Mouse (Mus musculus) testis, postnatal 10 days (tissue): ENCODE data around the gene Cpox.

Source experiments
- DNase-seq: peaks from one replicate; pipeline ENCODE4 v3.0.0; 2021; ENCODE audit warnings: low spot score

Cpox gene

DNA sequence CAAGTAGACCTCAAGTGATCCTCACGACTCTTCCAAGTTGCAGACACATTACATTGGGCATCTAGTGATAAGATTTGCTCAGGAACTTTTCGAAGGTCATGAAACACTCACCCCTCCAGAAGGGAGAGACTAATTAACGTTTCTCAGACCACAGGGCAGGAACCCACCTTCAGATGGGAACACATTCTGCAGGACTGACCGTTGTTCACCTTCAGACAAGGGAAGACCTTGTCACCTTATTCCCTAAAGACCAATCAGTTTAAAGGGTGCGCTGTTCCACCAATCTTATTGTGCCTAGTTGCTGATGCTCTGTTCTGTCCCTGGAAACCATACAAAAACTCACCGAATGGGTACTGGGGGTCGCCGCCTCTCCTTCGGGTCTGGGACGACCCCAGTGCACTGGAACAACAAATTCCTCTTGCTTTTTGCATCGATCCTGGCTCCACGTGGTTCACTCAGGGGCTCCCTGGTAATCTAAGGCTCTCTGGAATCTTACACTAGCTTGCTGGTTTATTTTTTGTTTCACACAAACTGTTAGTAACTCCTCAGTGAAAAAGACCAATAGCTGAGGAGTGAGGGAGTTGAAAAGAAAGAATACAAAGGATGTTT, 30.8 kb downstream of the Cpox start:
- DNase-seq = no peak

DNA sequence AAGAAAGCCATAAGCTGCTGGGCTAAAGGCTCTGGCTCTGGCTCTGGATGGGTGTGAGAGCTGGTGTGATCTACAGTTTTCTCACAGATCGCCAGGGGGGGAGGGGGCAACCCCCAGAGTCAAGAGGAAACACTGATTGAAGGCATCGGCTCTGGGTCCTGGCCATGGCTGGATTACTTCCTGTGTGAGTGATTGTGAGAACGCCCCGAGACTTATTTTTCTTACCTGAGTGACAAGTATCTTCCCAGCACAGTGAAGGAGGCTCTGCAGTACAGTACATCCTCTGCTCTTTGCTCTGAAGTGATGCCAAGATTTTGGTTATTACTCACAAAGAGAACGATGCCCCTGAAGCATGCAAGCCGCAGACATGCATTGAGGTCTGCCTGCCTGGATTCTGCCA, 31.7 kb downstream of the Cpox start:
- DNase-seq = no peak

DNA sequence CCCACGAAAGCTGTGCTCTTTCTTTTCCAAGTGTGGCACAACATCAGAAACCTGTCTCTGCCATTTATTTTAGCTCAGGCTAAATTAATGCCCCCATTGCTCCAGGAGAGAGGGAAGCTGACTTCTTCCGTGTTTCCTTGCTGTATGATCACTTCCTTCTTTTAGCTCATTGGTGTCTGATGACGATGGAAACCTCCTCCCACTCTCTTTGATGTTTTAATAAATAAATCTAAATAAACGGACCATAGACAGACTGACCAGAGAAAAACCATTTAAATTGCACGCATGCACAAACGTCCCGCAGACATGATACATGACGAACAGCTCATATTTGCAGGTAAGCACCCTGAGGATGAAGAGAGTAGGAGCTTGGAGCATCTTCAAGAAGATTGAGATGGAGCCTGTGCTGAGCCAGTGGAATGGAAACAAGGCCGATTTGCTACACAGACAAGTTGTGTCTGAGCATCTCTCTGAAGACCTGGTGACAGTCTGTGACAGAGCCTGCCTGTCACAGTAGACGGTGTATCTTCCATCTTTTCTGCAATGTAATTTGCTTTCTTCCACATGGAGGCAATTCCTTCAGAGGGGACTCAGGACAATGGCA, 32.3 kb downstream of the Cpox start:
- DNase-seq = no peak

DNA sequence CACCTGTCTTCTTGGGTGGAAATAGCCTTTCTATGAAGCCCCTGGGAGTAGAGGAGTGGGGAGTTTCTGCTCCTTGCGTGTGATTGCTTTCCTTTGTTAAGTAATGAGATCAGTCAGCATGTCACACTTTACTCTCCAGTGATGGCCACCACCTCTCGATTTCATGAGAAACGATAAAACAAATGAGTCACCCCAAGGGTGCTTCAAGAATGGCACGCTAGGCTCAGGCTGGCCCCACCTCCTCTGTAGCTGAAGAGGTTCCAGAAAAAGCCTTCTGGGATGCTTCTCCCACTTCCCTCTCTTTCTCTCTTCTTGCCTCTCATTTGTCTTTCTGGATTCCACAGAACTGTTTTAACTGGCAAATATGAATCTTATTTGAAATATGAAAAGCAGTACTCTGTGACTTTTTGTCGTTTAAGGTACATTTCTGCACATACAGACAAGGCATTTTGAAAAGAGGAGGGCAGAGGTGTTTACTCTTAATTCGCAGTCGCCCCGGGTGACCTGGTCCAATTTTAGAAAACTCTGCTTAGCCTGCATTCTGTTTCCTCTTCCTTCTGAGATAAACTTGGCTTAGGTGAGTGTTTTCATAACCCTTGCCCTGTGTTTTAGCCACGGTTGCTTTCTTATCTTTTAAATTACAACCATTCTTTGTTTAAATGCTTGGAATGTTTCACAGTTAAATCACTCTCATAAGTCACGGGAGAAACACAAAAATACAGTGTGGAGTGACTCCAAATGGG, 33.5 kb downstream of the Cpox start:
- DNase-seq = no peak

DNA sequence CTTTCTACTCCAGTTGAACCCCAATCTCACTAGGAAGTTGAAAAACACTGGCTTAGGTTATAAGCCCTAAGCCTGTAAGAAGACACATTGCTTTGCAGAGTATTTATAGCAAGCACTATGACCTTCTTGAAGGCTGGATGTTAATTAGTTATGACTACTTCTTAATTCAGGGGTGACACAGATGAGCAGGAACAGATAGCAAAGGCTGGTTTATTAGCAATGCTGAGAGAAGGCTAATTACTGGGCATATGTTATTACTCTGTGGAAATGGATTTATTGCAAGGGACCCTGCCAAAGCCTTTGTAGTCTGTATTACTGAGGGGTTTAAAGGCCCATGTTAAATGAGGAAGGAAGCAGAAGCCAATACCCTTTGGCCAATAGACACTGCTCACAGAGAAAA, 34.9 kb downstream of the Cpox start:
- DNase-seq = no peak

DNA sequence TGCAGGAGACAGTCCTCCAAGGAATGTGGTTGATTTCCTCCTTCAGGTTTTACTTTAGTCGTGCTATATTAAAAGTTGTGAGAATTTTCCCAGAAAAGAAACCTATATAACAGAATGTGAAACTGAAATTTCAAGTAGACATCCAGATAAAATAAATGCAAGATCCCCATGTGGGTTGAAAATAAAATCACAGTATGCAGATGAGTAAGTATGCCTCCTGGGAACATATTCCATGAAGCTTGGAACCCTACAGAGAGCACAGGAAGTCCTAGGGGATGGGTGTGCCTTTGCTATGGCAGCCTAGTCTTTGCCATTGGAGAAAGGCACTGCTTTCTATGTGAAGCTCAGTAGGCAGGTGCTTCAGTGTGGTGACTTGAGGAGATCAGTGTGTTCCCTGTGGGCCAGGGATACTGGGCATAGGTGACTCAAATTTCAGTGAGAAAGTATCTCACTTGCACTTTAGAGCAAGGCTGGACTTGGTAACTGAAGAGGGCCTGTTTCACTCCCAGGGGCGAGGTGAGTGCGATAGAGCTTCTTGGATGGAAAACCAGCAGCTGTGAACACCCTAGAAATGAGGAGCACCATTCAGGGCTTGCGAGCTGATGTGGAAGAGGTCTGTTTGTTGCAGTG, 37.3 kb downstream of the Cpox start:
- DNase-seq = no peak

DNA sequence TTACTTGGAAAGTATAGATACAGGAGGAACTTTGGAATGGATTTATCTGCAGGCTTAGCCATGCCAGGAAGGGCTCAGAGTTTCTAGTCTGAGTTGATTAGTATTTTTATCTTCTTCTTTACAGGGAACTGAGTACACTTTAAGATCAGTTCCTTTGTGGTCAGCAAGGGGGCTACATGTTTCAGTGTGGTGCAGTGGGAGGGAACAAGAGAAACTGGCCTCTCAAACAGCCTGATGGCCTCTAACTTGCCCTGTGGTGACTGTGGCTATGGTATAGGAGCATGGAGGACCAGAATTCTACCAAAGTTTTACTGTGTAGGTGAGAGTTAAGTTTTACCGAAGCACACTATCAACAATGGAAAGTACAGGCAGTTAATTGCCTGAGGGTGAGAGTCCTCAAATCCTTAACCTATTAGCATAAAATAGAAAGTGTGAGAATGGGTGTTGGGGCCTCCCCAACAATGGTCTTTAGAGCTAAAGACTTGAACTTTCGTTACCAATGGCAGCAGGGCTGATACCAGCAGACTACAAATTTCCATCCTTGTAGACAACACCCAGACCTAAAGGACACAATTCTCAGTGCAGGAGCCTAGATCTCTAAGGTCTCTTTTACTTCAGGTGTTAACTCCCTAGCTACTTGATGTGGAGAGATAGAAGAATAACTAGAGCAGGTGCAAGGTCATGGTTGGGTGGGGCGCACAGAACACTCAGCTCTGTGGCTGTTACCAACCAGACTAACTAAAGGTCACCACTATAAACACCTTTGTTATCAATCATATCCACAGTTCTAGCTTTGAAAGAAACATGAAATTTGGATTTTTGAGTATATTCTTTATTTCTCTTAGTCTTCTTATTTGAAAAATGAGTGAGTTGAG, 38.7 kb downstream of the Cpox start:
- no peak for DNase-seq

DNA sequence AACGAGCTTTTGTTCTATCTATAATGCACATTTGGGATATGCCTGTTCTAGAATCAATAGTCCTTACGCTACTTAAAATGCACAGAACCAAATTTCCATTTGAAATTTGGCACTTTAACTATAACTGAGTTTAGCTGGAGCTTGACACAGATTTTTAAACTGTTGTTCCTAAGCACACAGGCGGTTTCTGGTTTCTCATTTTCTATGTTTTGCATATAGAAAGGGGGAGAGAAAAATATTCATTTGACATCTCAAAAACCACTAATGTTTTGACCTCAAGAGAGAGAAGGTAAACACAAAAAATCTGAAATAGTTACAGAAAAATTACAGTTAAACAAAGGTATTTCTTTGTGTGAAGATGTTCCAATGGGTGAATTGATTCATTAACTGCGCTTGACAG, 39.4 kb downstream of the Cpox start:
- no peak for DNase-seq

DNA sequence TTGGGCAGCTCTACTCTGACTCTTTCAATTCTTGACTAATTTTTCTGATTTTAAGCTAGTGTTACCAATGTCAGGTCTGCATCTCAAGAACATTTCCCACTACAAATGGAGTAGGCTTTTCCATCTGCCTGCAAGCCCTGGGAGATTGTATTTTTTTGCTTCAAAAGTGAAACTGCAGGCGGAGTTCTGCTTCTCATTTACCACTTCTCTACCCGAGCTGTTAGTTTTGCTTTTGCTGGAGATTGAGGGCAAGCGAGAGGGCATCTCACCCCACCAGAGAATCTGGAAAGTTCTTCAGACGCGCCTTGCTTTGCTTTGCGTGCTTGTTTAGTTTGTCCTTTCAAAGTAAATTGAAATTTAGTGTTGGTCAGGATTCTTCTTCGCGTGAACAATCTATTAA, 42.1 kb downstream of the Cpox start:
- DNase-seq = no peak

DNA sequence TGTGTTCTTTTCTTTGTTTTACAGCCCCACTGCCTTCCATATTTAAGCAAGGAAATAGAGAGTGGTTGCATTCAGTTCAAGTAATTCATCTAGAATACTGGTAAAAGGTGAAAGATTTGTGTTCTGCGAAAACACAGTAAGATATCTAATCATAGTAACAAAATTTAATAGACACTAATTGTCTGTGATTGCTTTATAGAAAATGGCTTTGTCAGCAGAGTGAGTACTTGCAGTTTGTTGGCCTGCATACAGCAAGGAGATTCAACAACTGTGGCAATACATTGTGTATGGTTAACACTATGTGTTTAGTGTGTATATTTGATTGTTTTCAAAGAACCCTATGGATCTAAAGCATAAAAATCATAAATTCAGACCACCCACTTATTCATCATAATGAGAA, 43.0 kb downstream of the Cpox start:
- no peak for DNase-seq

DNA sequence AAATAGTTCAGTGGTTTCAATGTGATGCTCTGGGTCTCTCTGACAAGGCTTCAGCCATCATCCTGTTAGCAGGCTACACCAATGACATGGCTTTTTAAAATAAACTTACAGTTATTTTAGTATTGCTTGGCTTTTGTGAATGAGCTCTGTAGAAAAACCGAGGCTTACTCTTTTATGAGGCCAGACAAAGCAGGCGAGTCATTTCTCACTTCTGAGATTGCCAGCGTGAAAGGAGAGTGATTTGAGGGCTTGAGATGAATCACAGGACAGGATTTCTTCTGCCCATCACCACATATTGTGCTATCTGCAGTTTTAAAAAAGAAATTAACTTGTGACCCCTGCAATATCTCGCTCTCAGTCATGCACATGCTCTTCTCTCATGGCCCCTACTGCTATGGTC, 44.9 kb downstream of the Cpox start:
- DNase-seq = no peak

DNA sequence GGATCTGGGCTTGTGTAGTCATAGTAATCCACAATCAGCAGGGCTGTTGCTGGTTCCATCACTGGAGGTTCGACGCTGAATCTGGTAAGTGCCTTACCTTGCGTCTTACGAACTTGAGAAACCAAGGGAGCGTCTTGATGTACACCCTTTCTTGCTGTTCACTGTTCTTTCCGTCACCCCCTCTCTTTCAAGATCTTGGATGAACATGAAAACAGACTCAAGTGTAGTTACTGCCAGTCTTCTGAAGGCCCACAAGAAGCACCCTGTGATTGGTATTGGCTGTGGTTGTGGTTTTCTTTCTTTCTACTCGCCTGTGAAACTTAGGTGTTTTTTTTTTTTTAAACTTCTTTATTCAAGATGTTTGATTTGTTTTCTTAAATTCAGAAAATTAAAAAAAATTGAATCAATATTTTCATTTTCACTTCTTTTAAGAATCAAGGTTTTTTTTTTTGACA, 48.6 kb downstream of the Cpox start, which contains the start of gene Gpr15:
TSS of gene Gpr15 (minus strand) at position 405 of the 455 bp plus-strand sequence.
- no peak for DNase-seq

DNA sequence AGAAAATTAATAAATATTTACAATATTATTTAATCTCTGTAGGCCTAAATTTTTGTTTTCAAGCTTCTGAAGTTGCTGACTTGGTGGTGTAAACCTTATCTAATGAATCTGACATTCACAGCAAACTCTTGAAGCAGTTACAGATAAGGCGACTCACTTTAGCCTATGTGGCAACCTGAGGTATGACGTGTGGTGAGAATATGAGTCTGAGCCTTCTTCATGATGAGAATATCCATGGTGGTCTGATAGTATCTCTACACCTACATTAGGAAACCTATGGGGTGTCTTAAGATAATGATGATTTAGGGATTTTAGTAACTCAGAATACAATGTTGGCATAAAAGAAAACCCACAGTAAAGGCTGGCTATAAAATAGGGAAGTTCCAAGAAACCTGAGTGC, 52.2 kb downstream of the Cpox start:
- no peak for DNase-seq

DNA sequence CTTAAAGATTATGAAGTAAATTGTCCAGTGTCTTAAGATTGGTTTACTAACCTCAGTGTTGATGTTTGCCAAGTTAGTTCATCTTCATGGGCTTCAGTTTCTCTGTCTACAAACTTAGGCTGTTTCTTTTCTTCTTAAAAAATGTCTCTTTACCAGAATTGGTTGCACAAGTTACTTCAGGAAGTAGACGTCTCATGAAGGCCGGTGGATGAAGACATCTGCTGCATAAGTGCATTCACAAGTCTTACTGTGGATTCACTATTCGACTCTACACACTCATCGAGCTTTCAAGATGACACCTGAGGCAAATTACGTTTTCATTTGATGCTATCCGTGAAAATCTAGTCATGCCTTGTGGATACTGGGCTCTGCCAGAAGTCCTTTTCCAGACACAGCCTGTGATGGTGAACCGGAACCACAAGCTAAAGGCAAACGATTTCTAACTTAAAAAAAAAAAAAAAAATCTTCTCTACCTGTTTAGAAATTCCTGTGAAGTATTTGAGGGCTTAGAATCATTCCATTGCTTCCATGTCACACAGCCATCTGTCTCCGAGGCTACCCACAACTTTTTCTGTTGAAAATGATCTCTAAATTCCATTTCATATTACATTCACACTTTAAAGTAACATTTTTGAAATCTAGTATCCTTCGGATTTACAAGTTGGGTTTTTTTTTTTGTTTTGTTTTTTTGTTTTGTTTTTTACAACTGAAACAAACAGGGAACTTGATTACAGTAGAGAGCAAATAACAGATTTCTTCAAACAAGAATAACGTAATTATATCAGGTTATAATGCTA, 56.8 kb downstream of the Cpox start:
- no peak for DNase-seq

DNA sequence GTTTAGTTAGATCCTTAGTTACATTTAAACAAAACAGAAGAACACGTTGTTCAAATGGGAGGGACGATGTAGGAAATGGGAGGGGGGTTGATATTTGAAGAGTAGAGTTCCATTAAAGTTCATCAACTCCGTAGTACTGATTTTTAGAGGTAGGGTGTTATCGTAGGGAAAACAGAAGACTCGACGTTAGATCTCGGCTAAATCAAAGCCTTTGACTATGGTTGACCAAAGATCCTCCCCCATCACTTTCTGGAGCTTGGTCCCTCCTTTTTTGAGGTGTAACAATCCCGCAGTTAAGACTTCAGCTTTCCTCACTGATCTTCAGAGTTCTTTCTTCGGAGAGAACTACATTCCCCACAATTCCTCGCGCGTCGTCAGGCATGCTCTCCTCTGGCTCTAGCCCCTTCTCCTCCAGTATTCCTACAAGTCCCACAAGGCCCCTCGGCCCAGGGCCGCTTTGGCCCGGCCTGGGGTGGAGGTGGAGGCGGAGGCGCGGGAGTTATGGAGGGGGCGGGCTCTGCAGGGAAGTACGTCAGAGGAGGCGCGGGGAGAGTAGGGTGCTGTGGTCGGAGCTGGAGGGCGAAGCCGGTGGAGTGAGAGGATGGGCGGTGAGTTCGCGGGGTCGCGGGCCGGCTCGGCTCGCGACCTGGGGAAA, 57.5 kb downstream of the Cpox start, which contains the start of gene Cldnd1:
TSS of gene Cldnd1 (plus strand) at position 434 of the 655 bp plus-strand sequence.
- DNase-seq = peak; percentile 93

DNA sequence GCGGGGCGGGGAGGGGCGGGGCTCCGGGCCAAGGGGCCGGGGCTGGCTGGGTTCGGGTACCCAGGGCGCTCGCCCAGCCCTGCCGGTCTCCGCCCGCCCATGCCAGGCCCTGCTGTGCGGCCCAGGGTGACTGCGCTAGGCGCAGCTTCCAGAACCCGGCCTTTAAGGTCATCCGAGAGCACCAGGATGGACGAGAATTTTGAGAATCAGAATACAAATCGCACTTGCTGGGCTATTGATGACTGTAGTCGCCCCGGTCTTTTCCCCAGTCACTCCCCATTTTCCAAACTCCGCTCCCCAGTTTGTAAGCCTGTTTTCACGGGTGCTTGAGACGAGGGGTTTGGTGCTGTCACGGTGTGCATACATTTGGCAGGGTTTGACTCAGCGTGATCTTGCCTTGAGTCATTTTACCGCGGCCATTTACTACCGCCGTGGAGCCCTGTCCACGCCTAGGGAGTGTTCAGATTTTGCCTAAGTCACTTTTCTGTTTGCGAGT, 58.1 kb downstream of the Cpox start:
- no peak for DNase-seq

DNA sequence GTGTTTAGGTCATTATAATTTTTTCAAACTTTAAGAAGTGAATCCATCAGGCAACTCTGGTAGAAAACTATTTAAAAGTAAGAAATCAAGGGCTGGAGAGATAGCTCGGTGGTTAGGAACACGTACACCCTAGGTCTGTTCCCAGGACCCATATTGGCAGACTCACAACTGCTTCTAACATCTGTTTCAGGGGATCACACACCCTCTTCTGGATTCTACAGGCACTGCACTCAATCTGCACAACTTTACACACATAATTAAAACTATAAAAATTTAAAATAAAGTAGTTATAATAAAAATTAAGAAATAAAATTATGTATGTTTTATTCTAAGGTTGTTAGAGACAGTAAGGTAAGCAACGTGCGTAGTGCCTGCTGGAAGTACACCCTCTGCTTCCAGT, 68.1 kb downstream of the Cpox start:
- DNase-seq = no peak

DNA sequence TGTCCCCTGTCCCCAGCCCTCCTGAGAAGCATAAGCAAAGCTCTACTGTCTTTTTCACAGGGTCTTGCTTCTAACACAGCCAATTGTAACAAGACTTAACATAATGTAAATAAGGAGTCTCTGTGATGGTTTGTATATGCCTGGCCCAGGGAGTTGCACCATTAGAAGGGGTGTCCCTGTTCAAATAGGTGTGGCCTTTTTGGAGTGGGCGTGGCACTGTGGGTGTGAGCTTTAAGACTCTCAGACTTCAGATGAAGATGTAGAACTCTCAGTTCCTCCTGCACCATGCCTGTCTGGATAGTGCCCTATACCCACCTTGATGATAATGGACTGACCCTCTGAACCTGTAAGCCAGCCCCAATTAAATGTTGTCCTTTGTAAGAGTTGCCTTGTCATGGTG, 68.7 kb downstream of the Cpox start:
- no peak for DNase-seq

DNA sequence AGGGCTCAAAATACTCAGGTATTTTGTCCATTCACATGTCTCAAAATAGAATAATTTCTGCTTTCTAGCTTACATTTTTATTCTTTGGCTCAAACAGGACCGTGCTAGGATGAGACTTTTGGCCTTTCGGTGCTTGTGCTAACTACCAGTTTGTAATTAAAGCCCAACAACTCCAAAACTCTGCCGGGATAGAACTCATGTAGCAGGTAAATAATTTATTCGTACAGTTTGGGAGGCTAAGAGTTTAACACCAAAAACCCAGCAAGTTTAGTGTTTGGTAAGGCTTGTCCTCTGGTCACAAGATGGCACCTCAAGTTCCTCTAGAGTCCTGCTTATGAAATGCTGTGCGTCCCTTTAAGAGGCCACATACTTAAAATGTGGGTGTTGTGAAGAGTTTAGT, 70.7 kb downstream of the Cpox start:
- no peak for DNase-seq

DNA sequence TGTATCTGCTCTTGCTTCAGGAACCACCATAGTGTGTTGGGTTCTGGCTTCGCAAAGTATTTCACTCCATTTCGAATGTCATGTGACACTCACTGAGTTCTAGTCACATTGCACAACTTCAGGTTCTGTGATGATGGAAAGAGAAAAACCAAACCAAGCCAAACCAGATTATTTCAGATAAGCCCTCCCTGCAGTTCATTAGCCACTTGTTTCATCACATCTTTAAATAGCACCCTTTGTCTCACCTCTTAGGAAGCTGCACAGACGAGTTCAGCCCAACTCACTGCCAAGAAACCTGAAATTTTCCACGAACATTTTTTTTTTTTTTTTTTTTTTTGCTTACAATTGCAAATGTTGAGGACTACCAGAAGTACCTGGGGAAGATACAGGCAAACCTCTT, 76.6 kb downstream of the Cpox start:
- DNase-seq = no peak
